ENCODE assay signal across 13 mouse cellular contexts in genomic region chr11:96033264-96033663, GRCm38 (mm10). TPM values are rescaled to one million over a fixed set of nuclear protein-coding genes. Genes with fewer than 3 reads are reported as not detected.
A peak's percentile ranks its signal among the peaks of the same experiment; 100 is the strongest.
DNase-seq lines count a peak whose midpoint lies in the region; ATAC-seq and TF ChIP-seq lines count a peak whose summit lies in the region.
"Had no signal": no experiment of that assay in that cellular context is flagged by ENCODE, and none has a peak within 500 bp of the region (broad histone marks: within the 10 kb centered on the region; RNA-seq: fewer than 3 reads in every experiment).

No protein-coding gene starts in this region.

- ATAC-seq in kidney, embryonic 14.5 days (ENCODE audit: low FRiP score, low TSS enrichment): no peak

- H3K27me3 ChIP-seq in kidney, adult 2 months (replicated peaks; ENCODE audit: control insufficient read depth, insufficient read depth, low read length): no peaks in the 10 kb centered on the region
- no peaks in the 10 kb centered on the region; the same call in 1 of the 2 replicates for H3K27me3 ChIP-seq in kidney, embryonic 14.5 days (ENCODE audit: control insufficient read depth, insufficient read depth, low read length)
- H3K27me3 ChIP-seq: heart, embryonic 13.5 days had no signal

- 0 out of 2 replicates have a peak, but pooled peaks have one; percentile 2 for TF ChIP-seq CTCF in kidney, adult 2 months (conservative IDR thresholded peaks at IDR 0.05; ENCODE audit: insufficient read depth, insufficient read length, low read depth, low read length)

- no peaks in the 10 kb centered on the region for H3K9me3 ChIP-seq in kidney, embryonic 14.5 days (ENCODE audit: control insufficient read depth, low read length)
- H3K9me3 ChIP-seq: embryonic facial prominence, embryonic 15.5 days; midbrain, embryonic 12.5 days had no signal

- H3K36me3 ChIP-seq in kidney, adult 2 months (ENCODE audit: control insufficient read depth, insufficient read depth, low read length): no peaks in the 10 kb centered on the region
- no peaks in the 10 kb centered on the region for H3K36me3 ChIP-seq in kidney, embryonic 14.5 days (ENCODE audit: control insufficient read depth, insufficient read depth, low read length)
- H3K36me3 ChIP-seq: midbrain, embryonic 12.5 days had no signal

- H3K4me3 ChIP-seq in kidney, adult 2 months (ENCODE audit: insufficient read depth, low read depth, low read length): no peak overlapping the region
- H3K4me3 ChIP-seq in kidney, embryonic 14.5 days (ENCODE audit: low read length): no peak overlapping the region
- H3K4me3 ChIP-seq: midbrain, embryonic 12.5 days had no signal

- DNase-seq in kidney, adult 2 months: peak; percentile 14
- DNase-seq in 3134 (ENCODE audit: extremely low read depth, insufficient read length, low spot score) (peak; percentile 31), A20 (ENCODE audit: low read depth, low spot score) (peak; percentile 50)
- peak; percentile 26 for DNase-seq in c-Kit-negative CD71-positive TER-119-positive erythroid progenitor cells, embryonic 14.5 days (ENCODE audit: low read depth, low spot score)
- no peak for DNase-seq in cerebellum, adult 9-11 months
- no peak for DNase-seq in frontal cortex, postnatal 25 days (ENCODE audit: low spot score in 2 of 2)
- DNase-seq: layer of hippocampus, adult 9-11 months had no signal

- H3K4me1 ChIP-seq in kidney, adult 2 months (ENCODE audit: control insufficient read depth, insufficient read depth, low read length): peaks cover 5% of the 10 kb centered on the region; the same call in 1 of the 2 replicates
- H3K4me1 ChIP-seq in kidney, embryonic 14.5 days (ENCODE audit: control insufficient read depth, insufficient read depth, low read length): peaks cover 4% of the 10 kb centered on the region

- WGBS in kidney, adult 2 months: 94% methylated on average over 2 of the region's 3 CpGs
- 95% methylated on average over 2 of the region's 3 CpGs for WGBS in kidney, embryonic 14.5 days

- no peak overlapping the region for H3K9ac ChIP-seq in kidney, embryonic 14.5 days (ENCODE audit: low read depth, low read length)
- H3K9ac ChIP-seq: embryonic facial prominence, embryonic 15.5 days; heart, embryonic 13.5 days; midbrain, embryonic 12.5 days had no signal

- H3K4me2 ChIP-seq in kidney, embryonic 14.5 days (replicated peaks; ENCODE audit: low read depth, low read length): no peak overlapping the region

- no peak overlapping the region for H3K27ac ChIP-seq in kidney, adult 2 months (ENCODE audit: insufficient read depth, low read depth, low read length)
- no peak overlapping the region for H3K27ac ChIP-seq in kidney, embryonic 14.5 days (ENCODE audit: low read depth, low read length)
- H3K27ac ChIP-seq: embryonic facial prominence, embryonic 15.5 days; heart, embryonic 13.5 days; midbrain, embryonic 12.5 days had no signal

- TF ChIP-seq POLR2A in kidney, adult 2 months (IDR thresholded peaks at IDR 0.05; ENCODE audit: low read depth, low read length): no peak

RNA-seq across cellular contexts. Expression of gene Snf8, which starts 1.4 kb away (rescaled TPM):
- polyA plus RNA-seq in kidney, adult 2 months (2012; rRNA removed): 35.5 and 45.9 TPM in 2 replicates
- 34.2 and 63.5 TPM in 2 replicates for polyA plus RNA-seq in kidney, embryonic 14.5 days (2014; fragmentation: Nextera tagmentation; extraction: Ambion mirVana)

RNA-seq across cellular contexts. Expression of gene Gip, which starts 8.9 kb away (rescaled TPM):
- polyA plus RNA-seq in kidney, adult 2 months (2012; rRNA removed): not detected in 2 replicates
- polyA plus RNA-seq in kidney, embryonic 14.5 days (2014; fragmentation: Nextera tagmentation; extraction: Ambion mirVana): not detected in 2 replicates
- polyA plus RNA-seq: embryonic facial prominence, embryonic 15.5 days; heart, embryonic 13.5 days; limb, embryonic 14.5 days; midbrain, embryonic 12.5 days had no signal

RNA-seq across cellular contexts. Expression of gene Igf2bp1, which starts 27.5 kb away (rescaled TPM):
- polyA plus RNA-seq in kidney, adult 2 months (2012; rRNA removed): 1.0 and 1.1 TPM in 2 replicates
- polyA plus RNA-seq in kidney, embryonic 14.5 days (2014; fragmentation: Nextera tagmentation; extraction: Ambion mirVana): 42.1 and 54.2 TPM in 2 replicates
- polyA plus RNA-seq: small intestine, adult 2 months had no signal

RNA-seq across cellular contexts. Expression of gene Ube2z, which starts 31.9 kb away (rescaled TPM):
- 36.0 and 38.8 TPM in 2 replicates for polyA plus RNA-seq in kidney, adult 2 months (2012; rRNA removed)
- 27.6 and 36.4 TPM in 2 replicates for polyA plus RNA-seq in kidney, embryonic 14.5 days (2014; fragmentation: Nextera tagmentation; extraction: Ambion mirVana)

RNA-seq across cellular contexts. Expression of gene Atp5g1, which starts 42.2 kb away (rescaled TPM):
- polyA plus RNA-seq in kidney, adult 2 months (2012; rRNA removed): 1,915 and 2,050 TPM in 2 replicates
- 848 and 857 TPM in 2 replicates for polyA plus RNA-seq in kidney, embryonic 14.5 days (2014; fragmentation: Nextera tagmentation; extraction: Ambion mirVana)

Comparison
In these comparisons a context has a peak if more than half of its experiments do, and no peak if none do; other contexts are left out.
1. RNA of gene Igf2bp1, which starts 27.5 kb away (polyA plus RNA-seq): 42.1 to 54.2 TPM in kidney, embryonic 14.5 days; 1.0 to 1.1 TPM in kidney, adult 2 months; every median in the first group is over 10 times any median in the second.
2. DNase-seq: peak in kidney, adult 2 months (single experiment), 3134 (single experiment), A20 (single experiment) and c-Kit-negative CD71-positive TER-119-positive erythroid progenitor cells, embryonic 14.5 days (single experiment); none in cerebellum, adult 9-11 months (single experiment) and frontal cortex, postnatal 25 days (0 of 2).